Mouse (Mus musculus) bone marrow, adult 2 months (tissue): Measurements from ENCODE around the gene Tespa1.
"Not testable (repeated sequence)": the region's sequence is repeated elsewhere in the genome, so short reads cannot be mapped to it uniquely, and the experiment has no call there.

Source experiments
- CTCF ChIP-seq: fragments of 200-500 bp; IDR thresholded peaks from 2 replicates; pipeline ENCODE4 v1.5.1; 2011; ENCODE audit warnings: low read length, control low read depth; ENCODE audit not compliant: control insufficient read depth, insufficient read depth
- POLR2A ChIP-seq: fragments of 200-500 bp; IDR thresholded peaks from 2 replicates; pipeline ENCODE4 v1.6.1; 2011; ENCODE audit warnings: low read depth, mild to moderate bottlenecking, control low read depth, low read length, borderline replicate concordance; ENCODE audit not compliant: control insufficient read depth

- TF ChIP-seq POLR2A, CTCF: not testable (repeated sequence)
These were observed 17.4 kb downstream of the Tespa1 start for GRCm38 (mm10) chr10:130340050-130340449.
